Mouse (Mus musculus) frontal cortex, postnatal 10 days (tissue): ENCODE results near the gene Tmem132c.
"Not testable (repeated sequence)": the region's sequence is repeated elsewhere in the genome, so short reads cannot be mapped to it uniquely, and the experiment has no call there.

ENCODE experiments used
- DNase-seq, 2 experiments: peaks; one replicate each; pipeline ENCODE4 v3.0.0; 2022; ENCODE audit warnings: low spot score in 2 of 2, mixed read lengths in 1 of 2

Tmem132c gene

GRCm38 (mm10) chr5:127341158-127341557 is 99.5 kb downstream of the Tmem132c start:
- no peak for DNase-seq

- no peak for DNase-seq
Measured at GRCm38 (mm10) chr5:127344721-127345120, 103.1 kb downstream of the Tmem132c start.

GRCm38 (mm10) chr5:127346364-127346763 is 104.8 kb downstream of the Tmem132c start:
- no peak for DNase-seq

DNA sequence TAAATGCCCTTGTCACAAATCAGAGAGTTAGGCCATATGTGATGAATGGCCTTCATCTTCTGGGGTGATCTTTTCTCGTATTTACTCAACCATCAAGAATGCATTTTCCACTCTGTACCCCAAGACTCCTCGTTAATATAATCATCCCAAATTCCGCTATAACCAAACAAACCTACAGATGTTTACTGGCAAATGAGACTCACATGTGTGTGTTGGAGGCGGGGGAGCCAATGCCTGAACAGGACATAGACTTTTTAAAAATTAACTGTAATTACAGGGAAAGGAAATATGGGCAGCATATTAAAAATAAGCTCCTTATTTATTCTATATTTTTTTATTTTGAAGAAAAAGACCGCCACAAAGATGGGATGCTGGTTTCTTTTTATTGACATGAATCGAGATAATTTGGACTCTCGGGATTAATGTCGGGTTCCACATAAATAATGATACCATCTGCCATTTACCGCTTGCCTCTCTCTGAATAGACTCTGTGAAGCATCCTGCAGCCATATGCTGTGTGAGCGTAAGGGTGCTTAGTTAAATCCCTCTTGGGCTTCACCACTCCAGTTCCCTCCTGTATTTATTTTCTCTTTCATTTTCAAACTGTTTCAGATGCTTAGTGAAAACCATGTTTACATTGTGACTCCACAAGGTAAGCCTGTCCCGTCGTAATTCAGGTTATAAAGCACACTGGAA is 105.6 kb downstream of the Tmem132c start:
- DNase-seq = no peak

DNA sequence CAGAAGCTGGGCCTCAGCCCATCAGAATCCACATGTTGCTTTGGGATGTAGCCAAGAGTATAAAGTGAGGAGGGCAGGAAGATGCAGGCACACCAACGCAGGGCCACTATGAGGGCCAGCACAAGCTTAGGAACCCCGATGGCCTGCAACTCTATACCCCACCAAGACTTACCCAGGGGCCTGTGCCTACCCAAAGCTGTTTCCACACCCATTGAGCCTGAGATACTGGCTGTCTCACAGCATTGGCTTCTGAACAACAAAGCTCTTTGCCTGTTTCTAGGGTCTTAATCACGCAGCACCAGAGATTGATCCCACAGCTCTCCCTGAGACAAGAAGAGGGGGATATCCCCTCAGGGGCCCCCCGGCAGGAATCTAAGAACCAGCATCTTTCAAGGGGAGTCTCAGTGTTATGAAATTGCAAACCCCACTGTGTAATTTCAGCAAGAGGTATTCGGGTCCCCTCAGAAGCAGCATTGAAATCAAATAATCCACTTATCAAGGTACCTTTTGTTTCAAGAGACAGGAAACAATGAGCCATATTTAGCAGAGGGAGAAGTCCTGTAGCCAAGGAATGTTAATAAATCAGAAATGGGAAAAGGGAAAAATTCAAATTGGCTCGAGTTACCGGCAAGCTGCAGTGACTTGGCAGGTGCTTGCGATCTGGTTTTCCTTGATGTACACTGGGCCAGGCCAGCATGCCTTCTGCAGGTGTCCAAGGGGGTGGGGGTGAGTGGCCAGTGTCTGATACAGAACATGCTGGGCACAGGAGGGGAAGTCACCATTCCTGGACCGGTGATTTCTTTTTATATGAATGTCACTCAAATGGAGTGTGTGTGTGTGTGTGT is 107.8 kb downstream of the Tmem132c start:
- DNase-seq = no peak

DNA sequence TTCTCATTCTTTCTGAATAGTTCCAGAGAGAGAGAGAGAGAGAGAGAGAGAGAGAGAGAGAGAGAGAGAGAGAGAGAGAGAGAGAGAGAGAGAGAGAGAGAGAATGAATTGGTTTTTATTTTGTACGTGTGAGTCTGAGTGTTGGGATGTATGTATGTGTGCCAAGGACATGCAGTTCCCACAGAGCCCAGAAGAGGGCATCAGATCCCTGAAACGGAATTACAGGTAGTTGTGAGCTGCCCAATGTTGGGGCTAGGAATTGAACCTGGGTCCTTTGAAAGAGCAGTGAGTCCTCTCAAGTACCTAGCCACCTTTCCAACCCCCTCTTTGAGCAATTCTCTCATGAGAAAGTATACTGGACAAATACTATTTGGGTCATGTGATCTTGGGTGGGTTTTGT is 111.4 kb downstream of the Tmem132c start:
- no peak for DNase-seq

- no peak for DNase-seq
Measured at GRCm38 (mm10) chr5:127355836-127356235, 114.2 kb downstream of the Tmem132c start.

GRCm38 (mm10) chr5:127357878-127358277 is 116.3 kb downstream of the Tmem132c start:
- not testable (repeated sequence) for DNase-seq

- no peak for DNase-seq
Measured at GRCm38 (mm10) chr5:127361145-127361544, 119.5 kb downstream of the Tmem132c start.

GRCm38 (mm10) chr5:127365061-127365460 is 123.5 kb downstream of the Tmem132c start:
- no peak for DNase-seq

- DNase-seq = no peak
Measured at GRCm38 (mm10) chr5:127368191-127368590, 126.6 kb downstream of the Tmem132c start.

GRCm38 (mm10) chr5:127369812-127370211 is 128.2 kb downstream of the Tmem132c start:
- DNase-seq = no peak

- peak; percentile 17 to 28 for DNase-seq
Measured at GRCm38 (mm10) chr5:127370503-127370902, 128.9 kb downstream of the Tmem132c start.

DNA sequence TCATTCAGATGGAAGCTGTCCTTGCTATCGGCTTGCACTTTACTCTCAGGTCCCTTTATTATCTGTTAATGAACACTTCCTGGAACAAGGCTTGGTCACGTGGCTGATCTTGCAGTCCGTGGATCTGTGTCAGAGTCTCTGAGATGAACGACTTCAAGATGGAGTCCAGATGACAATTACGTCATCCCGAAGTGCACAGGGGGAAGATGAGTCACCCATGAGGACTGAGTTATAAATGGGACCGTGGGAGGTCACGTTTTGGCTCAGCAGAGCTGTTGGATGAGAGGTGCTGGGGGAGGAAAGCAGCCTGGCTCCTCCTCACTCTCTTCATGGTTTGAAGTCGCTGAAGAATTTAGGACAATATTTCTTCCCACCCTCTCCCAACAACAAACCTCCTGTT is 132.6 kb downstream of the Tmem132c start:
- DNase-seq = peak in 1 of 2 experiments; percentile 30

DNA sequence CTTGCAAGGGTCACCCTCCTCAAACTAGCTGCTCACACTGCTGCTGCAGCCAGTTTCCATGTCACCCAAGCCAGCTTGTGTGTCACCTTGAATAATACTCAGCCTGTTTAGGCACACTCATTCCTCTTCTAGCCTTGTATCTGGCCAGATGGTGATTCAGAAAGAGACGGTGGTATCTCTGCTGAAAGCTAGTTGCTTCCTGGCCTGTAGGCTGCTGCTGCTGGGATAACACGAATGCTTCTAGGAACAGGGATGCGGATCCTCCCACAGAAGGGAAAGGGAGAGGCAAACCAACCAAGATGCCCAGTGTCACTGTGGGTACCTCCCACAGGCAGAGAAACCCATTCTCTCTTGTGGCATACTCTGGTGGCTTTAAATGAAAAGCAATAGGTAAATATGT is 134.0 kb downstream of the Tmem132c start:
- DNase-seq = no peak

GRCm38 (mm10) chr5:127378521-127378920 is 136.9 kb downstream of the Tmem132c start:
- no peak for DNase-seq

DNA sequence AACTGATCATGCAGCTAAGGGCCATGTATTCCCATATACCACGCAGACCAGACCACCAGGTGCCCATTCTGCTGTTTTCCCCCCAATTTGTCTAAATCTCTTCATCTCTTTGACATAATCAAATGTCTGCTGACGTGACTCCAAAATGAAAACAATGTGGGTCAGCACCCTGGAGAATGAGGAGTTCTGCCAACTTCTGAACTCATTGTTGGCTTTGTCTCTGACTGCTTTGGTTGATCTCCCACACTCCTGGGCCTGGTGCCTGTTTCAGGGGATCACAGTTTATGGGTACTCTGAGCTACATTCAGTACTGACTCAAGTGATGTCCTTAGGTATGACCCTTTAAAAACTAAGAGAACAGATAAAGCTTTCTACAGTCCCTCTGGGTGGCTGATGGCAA is 137.7 kb downstream of the Tmem132c start:
- no peak for DNase-seq

- DNase-seq = no peak
Measured at GRCm38 (mm10) chr5:127381216-127381615, 139.6 kb downstream of the Tmem132c start.

DNA sequence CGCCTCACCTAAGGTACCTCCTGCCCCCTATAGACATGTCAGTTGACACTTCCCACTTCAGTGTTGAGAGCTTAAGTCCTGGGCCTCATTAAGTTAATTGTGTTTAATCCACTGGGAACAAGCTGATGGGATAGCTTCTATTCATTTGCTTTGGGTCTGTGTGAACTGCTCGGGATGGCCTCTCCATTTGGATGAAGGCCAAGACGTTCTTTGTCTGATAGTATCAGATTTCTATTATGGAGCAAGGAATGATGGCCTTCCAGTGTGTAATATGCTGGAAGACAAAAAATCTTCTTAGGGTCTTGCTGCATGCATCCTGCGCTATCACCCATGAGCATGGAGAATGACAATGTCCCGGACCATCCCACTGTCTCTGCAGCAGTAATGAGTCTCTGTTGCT is 141.0 kb downstream of the Tmem132c start:
- DNase-seq = no peak

- no peak for DNase-seq
Measured at GRCm38 (mm10) chr5:127391187-127391586, 149.6 kb downstream of the Tmem132c start.

- DNase-seq = no peak
Measured at GRCm38 (mm10) chr5:127396889-127397288, 155.3 kb downstream of the Tmem132c start.

DNA sequence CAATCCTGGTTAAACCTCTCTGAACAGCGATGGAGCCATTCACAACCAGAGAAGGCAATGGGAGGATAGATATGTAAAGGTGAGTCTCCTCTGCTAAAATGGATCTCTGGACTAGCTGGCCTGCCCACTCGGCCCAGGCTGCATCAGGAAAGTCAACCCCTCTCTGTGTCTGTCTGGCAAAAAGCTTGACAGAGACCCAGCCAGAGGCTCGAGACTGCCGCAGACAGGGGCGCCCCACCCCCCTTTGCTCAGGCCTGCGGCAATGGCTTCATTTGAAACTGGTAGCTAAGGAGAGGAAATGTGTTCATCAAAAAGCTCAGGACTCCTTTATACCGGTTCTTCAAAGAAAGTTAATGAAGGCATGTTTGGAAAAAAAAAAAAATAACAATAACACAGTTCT is 156.4 kb downstream of the Tmem132c start:
- no peak for DNase-seq

DNA sequence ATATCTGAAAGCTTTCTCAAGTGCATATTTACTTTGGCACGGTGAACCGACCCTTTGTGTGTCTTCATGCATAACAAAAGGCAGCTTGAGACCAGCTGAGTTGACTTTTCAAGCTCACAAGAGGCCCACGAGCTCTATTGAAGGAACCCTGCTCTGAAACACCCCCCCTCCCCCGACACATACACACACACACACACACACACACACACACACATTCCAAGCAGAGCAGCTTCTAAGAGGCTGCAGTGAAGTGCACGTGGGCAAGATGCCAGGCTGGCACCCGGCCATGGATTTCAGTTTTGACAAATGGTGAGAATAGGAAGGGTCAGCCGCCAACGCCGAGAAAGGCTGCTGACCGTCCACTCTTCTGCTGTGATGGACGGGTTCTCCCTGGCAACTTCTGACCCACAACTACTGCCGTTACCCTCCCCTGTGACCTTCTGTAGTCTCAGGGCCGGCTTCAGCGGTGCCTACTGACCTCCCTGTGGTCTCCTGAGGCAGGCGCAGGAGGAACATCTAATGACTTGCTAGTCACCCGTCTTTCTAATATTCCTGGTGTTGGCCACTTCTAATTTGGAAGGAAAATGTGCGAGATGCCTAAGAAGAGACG is 163.9 kb downstream of the Tmem132c start:
- peak; percentile 36 to 39 for DNase-seq
